Mouse (Mus musculus) liver, adult 2 months (tissue): ENCODE measurements at regions not wholly inside any gene's neighbourhood (a gene's known extent, or its start where the extent isn't known, plus 50 kb on each side); places are given as distances from the start of the nearest gene placed in this dataset.

Experiments
- DNase-seq: peaks from one replicate; pipeline ENCODE4 v3.0.0-alpha.2; 2011; ENCODE audit warnings: low read depth, low spot score; ENCODE audit errors: extremely low read depth
- H3K27ac ChIP-seq: fragments of 200-500 bp; replicated peaks from 2 replicates; pipeline ENCODE4 v1.5.1; 2012; ENCODE audit warnings: low read depth, mild to moderate bottlenecking, control low read depth, inconsistent platforms, low read length; ENCODE audit not compliant: insufficient read depth
- H3K27me3 ChIP-seq: fragments of 200-500 bp; 2 replicates; pipeline ENCODE4 v1.6.1; 2012; ENCODE audit warnings: mild to moderate bottlenecking, moderate library complexity, low read length, inconsistent platforms; ENCODE audit not compliant: control insufficient read depth, insufficient read depth
- H3K36me3 ChIP-seq: fragments of 200-500 bp; 2 replicates; pipeline ENCODE4 v1.6.1; 2012; ENCODE audit warnings: low read length, inconsistent platforms; ENCODE audit not compliant: control insufficient read depth, insufficient read depth
- H3K4me1 ChIP-seq: fragments of 200-500 bp; 2 replicates; pipeline ENCODE4 v1.6.1; 2011; ENCODE audit warnings: low read length; ENCODE audit not compliant: control insufficient read depth, insufficient read depth
- H3K4me3 ChIP-seq: fragments of 200-500 bp; 2 replicates; pipeline ENCODE4 v1.5.1; 2011; ENCODE audit warnings: low read depth, mild to moderate bottlenecking, control low read depth, low read length, moderate library complexity; ENCODE audit not compliant: insufficient read depth
- H3K79me2 ChIP-seq: fragments of 200-500 bp; 2 replicates; pipeline ENCODE4 v1.6.1; 2012; ENCODE audit warnings: inconsistent platforms, mild to moderate bottlenecking, low read length, moderate library complexity; ENCODE audit not compliant: control insufficient read depth, insufficient read depth
- H3K9ac ChIP-seq: fragments of 200-500 bp; 2 replicates; pipeline ENCODE4 v1.6.1; 2012; ENCODE audit warnings: low read depth, mild to moderate bottlenecking, control low read depth, inconsistent platforms, low read length
- CTCF ChIP-seq: fragments of 200-500 bp; IDR thresholded peaks from 2 replicates; pipeline ENCODE4 v1.5.1; 2011; ENCODE audit warnings: low read depth, low read length, control low read depth
- POLR2A ChIP-seq: fragments of 200-500 bp; IDR thresholded peaks from 2 replicates; pipeline ENCODE4 v1.6.1; 2011; ENCODE audit warnings: low read length, control low read depth; ENCODE audit not compliant: insufficient read depth; ENCODE audit errors: extremely low read depth
- WGBS: fragments of 180-500 bp; shearing (Covaris S2); methylation state at CpG from one replicate; pipeline ENCODE4 v1.1.7; 2018; 5-methylcytosine and 5-hydroxymethylcytosine counted together

GRCm38 (mm10) chr15:54177791-54178190, 293.1 kb downstream of the Gm7489 start:
- Histone ChIP-seq H3K27me3 (no peaks in the 10 kb centered on the region), H3K79me2 (no peaks in the 10 kb centered on the region), H3K36me3 (no peaks in the 10 kb centered on the region), H3K9ac (no peak overlapping the region), H3K27ac (no peak overlapping the region), H3K4me3 (no peak overlapping the region), H3K4me1 (no peaks in the 10 kb centered on the region)
- TF ChIP-seq POLR2A (no peak), CTCF (no peak)
- DNase-seq: no peak
- WGBS: 88% methylated on average over 3 of the region's 3 CpGs
